Mouse (Mus musculus) frontal cortex, postnatal 14 days (tissue): ENCODE results near the gene Cyp2c67.
"Not testable (repeated sequence)": the region's sequence is repeated elsewhere in the genome, so short reads cannot be mapped to it uniquely, and the experiment has no call there.

Source experiments
- DNase-seq, 2 experiments: peaks; one replicate each; pipeline ENCODE4 v3.0.0; 2022; ENCODE audit warnings: low spot score in 2 of 2

Gene Cyp2c67

GRCm38 (mm10) chr19:39648938-39649337 is at the start of gene Cyp2c67:
TSS of gene Cyp2c67 (minus strand) at chr19:39649051.
- DNase-seq: no peak

DNA sequence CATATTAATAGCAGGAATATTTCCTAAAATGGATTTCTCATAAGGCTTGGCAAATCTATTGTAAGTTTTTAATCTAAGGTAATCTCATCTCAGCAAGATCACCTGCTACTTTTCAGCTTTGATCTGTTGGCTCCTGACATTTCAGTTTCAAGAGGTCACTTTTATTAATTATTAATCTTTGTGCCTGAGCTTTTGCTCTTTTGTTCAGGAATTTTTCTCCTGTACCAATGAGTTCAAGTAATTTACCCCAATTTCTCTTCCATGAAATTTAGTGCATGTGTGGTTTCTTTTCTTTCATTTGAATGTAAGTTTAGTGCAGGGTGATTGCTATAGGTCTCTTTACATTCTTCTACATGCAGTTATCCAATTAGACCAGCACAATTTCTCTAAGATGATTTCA is 16.8 kb upstream of the Cyp2c67 start:
- DNase-seq: not testable (repeated sequence)

GRCm38 (mm10) chr19:39652381-39652780 is 3.5 kb upstream of the Cyp2c67 start:
- no peak for DNase-seq

- no peak for DNase-seq
Measured at GRCm38 (mm10) chr19:39647519-39647918, 1.3 kb downstream of the Cyp2c67 start.

GRCm38 (mm10) chr19:39644551-39644950 is 4.3 kb downstream of the Cyp2c67 start:
- not testable (repeated sequence) for DNase-seq
